Mouse (Mus musculus): ENCODE data around the gene Spink8. TPM values are rescaled to one million over a fixed set of nuclear protein-coding genes. Genes with fewer than 3 reads are reported as not detected.
"Not testable (repeated sequence)": the region's sequence is repeated elsewhere in the genome, so short reads cannot be mapped to it uniquely, and the experiment has no call there.

Gene Spink8
- not detected for polyA plus RNA-seq (2012; fragmentation: generic; extraction: Trizol)
- long read RNA-seq, experiment 1: 0 reads
- long read RNA-seq, experiment 2: 0 reads

GRCm38 (mm10) chr9:109811980-109812379, at the start of gene Spink8:
Gene Spink8 (plus strand): TSS chr9:109812280.
- Histone ChIP-seq H3K4me3 (ENCODE audit: insufficient read depth, poor library complexity, severe bottlenecking) (no peak within 1 kb of the TSS), H3K36me3 (ENCODE audit: control insufficient read depth, insufficient read depth) (no peaks in the 10 kb centered on the region), H3ac (ENCODE audit: control insufficient read depth, insufficient read length, low read depth) (no peak within 1 kb of the TSS), H3K79me3 (ENCODE audit: low read depth) (no peaks in the 10 kb centered on the region), H3K27me3 (ENCODE audit: control insufficient read depth, insufficient read depth, insufficient read length) (no peaks in the 10 kb centered on the region), H3K79me2 (ENCODE audit: control insufficient read depth, insufficient read depth) (no peaks in the 10 kb centered on the region)
- TF ChIP-seq FOSL1 (IDR thresholded peaks at IDR 0.05; ENCODE audit: insufficient read depth, low read length, poor library complexity, severe bottlenecking) (no peak), MAX (IDR thresholded peaks at IDR 0.05) (no peak), MYOG (IDR thresholded peaks at IDR 0.05; ENCODE audit: control insufficient read depth, extremely low read depth, insufficient read length) (no peak), CEBPB (IDR thresholded peaks at IDR 0.05; ENCODE audit: low read depth) (no peak), USF1 (IDR thresholded peaks at IDR 0.05; ENCODE audit: low read depth) (no peak), CTCF (IDR thresholded peaks at IDR 0.05; ENCODE audit: control insufficient read depth, insufficient read depth, insufficient read length) (no peak), MYOD1 (IDR thresholded peaks at IDR 0.05; ENCODE audit: control insufficient read depth, insufficient read length, low read depth) (no peak)

- not testable (repeated sequence) for H3K4me3 ChIP-seq (ENCODE audit: insufficient read depth, poor library complexity, severe bottlenecking); H3K79me2 ChIP-seq (ENCODE audit: control insufficient read depth, insufficient read depth); H3K27me3 ChIP-seq (ENCODE audit: control insufficient read depth, insufficient read depth, insufficient read length); H3K79me3 ChIP-seq (ENCODE audit: low read depth); H3ac ChIP-seq (ENCODE audit: control insufficient read depth, insufficient read length, low read depth); H3K36me3 ChIP-seq (ENCODE audit: control insufficient read depth, insufficient read depth)
Observed at GRCm38 (mm10) chr9:109766841-109767240, 45.2 kb upstream of the Spink8 start.

DNA sequence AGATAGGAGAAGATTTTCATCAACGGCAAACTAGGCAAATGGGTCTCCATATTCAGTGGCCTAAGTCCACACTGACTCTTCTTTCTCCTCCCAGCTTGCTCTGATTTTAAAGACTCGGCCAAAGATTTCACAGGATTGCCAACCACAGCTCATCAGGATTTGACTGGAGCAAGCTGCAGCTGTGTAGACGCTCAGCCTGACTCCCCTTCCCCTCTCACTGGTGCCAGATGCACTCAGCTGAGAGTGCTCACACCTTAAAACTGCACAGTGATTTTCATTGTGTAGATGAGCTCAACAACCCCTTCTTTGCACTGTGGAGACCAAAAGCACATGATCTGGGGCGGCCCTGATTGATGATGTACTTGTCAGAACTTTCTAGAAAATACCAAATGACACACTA, 21.5 kb upstream of the Spink8 start, which contains the start of gene Fbxw27:
TSS of gene Fbxw27 (minus strand) at position 101 of the 400 bp plus-strand sequence.
- H3ac ChIP-seq (ENCODE audit: control insufficient read depth, insufficient read length, low read depth); H3K79me3 ChIP-seq (ENCODE audit: low read depth); H3K36me3 ChIP-seq (ENCODE audit: control insufficient read depth, insufficient read depth): not testable (repeated sequence)

DNA sequence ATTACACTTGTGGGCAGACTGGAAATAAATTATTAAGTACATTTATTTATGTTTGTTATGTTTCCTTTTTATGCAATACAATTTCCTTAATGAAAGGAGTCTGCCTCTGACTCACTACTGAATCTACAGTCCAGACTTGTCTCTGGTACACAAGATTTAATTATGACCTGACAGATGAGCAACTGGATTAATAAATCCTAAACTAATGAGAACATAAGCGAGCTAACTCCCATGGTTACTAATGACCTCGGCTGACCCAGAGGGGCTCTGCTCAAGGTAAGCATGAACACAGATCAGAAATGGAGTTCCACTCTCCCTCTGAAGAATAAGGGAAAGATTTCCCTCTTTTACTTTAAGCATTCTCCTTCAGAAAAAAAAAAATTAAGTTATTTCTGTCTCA, 16.9 kb upstream of the Spink8 start:
- Histone ChIP-seq H3K79me3 (ENCODE audit: low read depth) (no peaks in the 10 kb centered on the region), H3K36me3 (ENCODE audit: control insufficient read depth, insufficient read depth) (no peaks in the 10 kb centered on the region), H3K79me2 (ENCODE audit: control insufficient read depth, insufficient read depth) (no peaks in the 10 kb centered on the region), H3K4me3 (ENCODE audit: insufficient read depth, poor library complexity, severe bottlenecking) (no peak overlapping the region), H3K27me3 (ENCODE audit: control insufficient read depth, insufficient read depth, insufficient read length) (no peaks in the 10 kb centered on the region), H3ac (ENCODE audit: control insufficient read depth, insufficient read length, low read depth) (no peak overlapping the region)
- TF ChIP-seq FOSL1 (IDR thresholded peaks at IDR 0.05; ENCODE audit: insufficient read depth, low read length, poor library complexity, severe bottlenecking): no peak
- no peak for TF ChIP-seq MAX (IDR thresholded peaks at IDR 0.05)
- TF ChIP-seq CTCF (IDR thresholded peaks at IDR 0.05; ENCODE audit: control insufficient read depth, insufficient read depth, insufficient read length): no peak
- no peak for TF ChIP-seq USF1 (IDR thresholded peaks at IDR 0.05; ENCODE audit: low read depth)
- TF ChIP-seq MYOD1 (IDR thresholded peaks at IDR 0.05; ENCODE audit: control insufficient read depth, insufficient read length, low read depth): no peak
- TF ChIP-seq MYOG (IDR thresholded peaks at IDR 0.05; ENCODE audit: control insufficient read depth, extremely low read depth, insufficient read length): no peak
- TF ChIP-seq CEBPB (IDR thresholded peaks at IDR 0.05; ENCODE audit: low read depth): no peak

More for the DNA sequence above, 21.5 kb upstream of the Spink8 start, which contains the start of gene Fbxw27:
- not testable (repeated sequence) for H3K79me2 ChIP-seq (ENCODE audit: control insufficient read depth, insufficient read depth); H3K27me3 ChIP-seq (ENCODE audit: control insufficient read depth, insufficient read depth, insufficient read length); H3K4me3 ChIP-seq (ENCODE audit: insufficient read depth, poor library complexity, severe bottlenecking)

DNA sequence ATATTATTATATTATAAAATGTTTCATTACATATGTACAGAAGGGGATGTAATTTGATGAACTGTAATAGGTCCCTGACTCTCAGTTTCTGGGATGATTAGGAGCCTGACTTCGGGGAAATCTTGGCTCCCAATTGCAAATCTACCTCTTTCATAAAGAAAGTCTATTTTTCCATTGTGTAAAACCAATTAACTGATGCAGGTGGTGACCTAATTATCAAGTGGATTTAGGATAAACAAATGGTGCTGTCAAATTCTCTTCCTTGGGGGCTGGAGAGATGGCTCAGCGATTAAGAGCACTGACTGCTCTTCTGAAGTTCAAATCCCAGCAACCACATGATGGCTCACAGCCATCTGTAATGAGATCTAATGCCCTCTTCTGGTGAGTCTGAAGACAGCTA, 16.3 kb upstream of the Spink8 start:
- Histone ChIP-seq H3K79me2 (ENCODE audit: control insufficient read depth, insufficient read depth) (no peaks in the 10 kb centered on the region), H3K36me3 (ENCODE audit: control insufficient read depth, insufficient read depth) (no peaks in the 10 kb centered on the region), H3K79me3 (ENCODE audit: low read depth) (no peaks in the 10 kb centered on the region), H3K27me3 (ENCODE audit: control insufficient read depth, insufficient read depth, insufficient read length) (no peaks in the 10 kb centered on the region), H3ac (ENCODE audit: control insufficient read depth, insufficient read length, low read depth) (no peak overlapping the region), H3K4me3 (ENCODE audit: insufficient read depth, poor library complexity, severe bottlenecking) (no peak overlapping the region)
- TF ChIP-seq FOSL1 (IDR thresholded peaks at IDR 0.05; ENCODE audit: insufficient read depth, low read length, poor library complexity, severe bottlenecking) (no peak), MYOG (IDR thresholded peaks at IDR 0.05; ENCODE audit: control insufficient read depth, extremely low read depth, insufficient read length) (no peak), MYOD1 (IDR thresholded peaks at IDR 0.05; ENCODE audit: control insufficient read depth, insufficient read length, low read depth) (no peak), CEBPB (IDR thresholded peaks at IDR 0.05; ENCODE audit: low read depth) (no peak), MAX (IDR thresholded peaks at IDR 0.05) (no peak), CTCF (IDR thresholded peaks at IDR 0.05; ENCODE audit: control insufficient read depth, insufficient read depth, insufficient read length) (no peak), USF1 (IDR thresholded peaks at IDR 0.05; ENCODE audit: low read depth) (no peak)

DNA sequence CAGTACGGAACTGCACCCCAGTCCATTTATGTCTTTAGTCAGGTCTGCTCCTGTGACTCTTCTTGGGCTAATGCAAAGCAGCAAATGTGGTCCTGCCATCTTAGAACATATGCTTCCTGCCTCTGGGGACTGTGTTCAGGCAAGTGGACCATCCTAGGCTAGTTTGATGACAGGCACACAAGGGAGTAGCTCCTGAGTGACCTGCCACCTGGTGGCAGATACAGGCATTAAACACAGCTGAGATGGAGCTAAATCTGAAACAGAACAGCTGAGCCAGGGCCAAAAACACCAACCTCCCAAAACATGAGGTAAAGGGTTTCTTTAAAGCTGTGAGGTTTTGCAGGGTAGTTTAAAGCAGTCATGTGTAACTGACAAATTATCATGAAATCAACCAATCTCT, 14.0 kb upstream of the Spink8 start:
- Histone ChIP-seq H3K27me3 (ENCODE audit: control insufficient read depth, insufficient read depth, insufficient read length) (no peaks in the 10 kb centered on the region), H3K4me3 (ENCODE audit: insufficient read depth, poor library complexity, severe bottlenecking) (no peak overlapping the region), H3ac (ENCODE audit: control insufficient read depth, insufficient read length, low read depth) (no peak overlapping the region), H3K79me2 (ENCODE audit: control insufficient read depth, insufficient read depth) (no peaks in the 10 kb centered on the region), H3K36me3 (ENCODE audit: control insufficient read depth, insufficient read depth) (no peaks in the 10 kb centered on the region), H3K79me3 (ENCODE audit: low read depth) (no peaks in the 10 kb centered on the region)
- TF ChIP-seq USF1 (IDR thresholded peaks at IDR 0.05; ENCODE audit: low read depth) (no peak), CEBPB (IDR thresholded peaks at IDR 0.05; ENCODE audit: low read depth) (no peak), FOSL1 (IDR thresholded peaks at IDR 0.05; ENCODE audit: insufficient read depth, low read length, poor library complexity, severe bottlenecking) (no peak), MYOD1 (IDR thresholded peaks at IDR 0.05; ENCODE audit: control insufficient read depth, insufficient read length, low read depth) (no peak), MYOG (IDR thresholded peaks at IDR 0.05; ENCODE audit: control insufficient read depth, extremely low read depth, insufficient read length) (no peak), CTCF (IDR thresholded peaks at IDR 0.05; ENCODE audit: control insufficient read depth, insufficient read depth, insufficient read length) (no peak), MAX (IDR thresholded peaks at IDR 0.05) (no peak)

DNA sequence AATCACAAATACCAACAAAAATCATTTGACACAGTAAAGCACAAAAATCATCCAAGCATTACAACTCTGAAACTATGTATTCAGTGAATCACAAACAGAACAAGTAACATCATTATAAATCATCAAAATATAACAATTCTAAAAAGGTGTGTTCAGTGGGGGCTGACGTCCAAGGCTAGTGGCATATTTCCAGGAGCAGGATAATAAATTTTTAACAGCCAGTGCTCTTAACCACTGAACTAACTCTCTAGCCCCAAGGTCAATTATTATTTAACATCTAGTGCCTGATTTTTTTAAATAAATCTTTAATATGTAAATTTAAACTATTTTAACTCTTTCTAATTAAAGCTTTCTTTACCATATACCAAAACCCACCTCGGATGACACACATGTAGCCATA, 6.5 kb upstream of the Spink8 start:
- not testable (repeated sequence) for H3K79me2 ChIP-seq (ENCODE audit: control insufficient read depth, insufficient read depth); H3K27me3 ChIP-seq (ENCODE audit: control insufficient read depth, insufficient read depth, insufficient read length); H3K36me3 ChIP-seq (ENCODE audit: control insufficient read depth, insufficient read depth); H3K4me3 ChIP-seq (ENCODE audit: insufficient read depth, poor library complexity, severe bottlenecking); H3K79me3 ChIP-seq (ENCODE audit: low read depth); H3ac ChIP-seq (ENCODE audit: control insufficient read depth, insufficient read length, low read depth)

Measured in C2C12 (cell line).